Mouse (Mus musculus): ENCODE data around the gene Crct1. TPM values are rescaled to one million over a fixed set of nuclear protein-coding genes. Genes with fewer than 3 reads are reported as not detected.

Gene Crct1
- not detected for total RNA-seq (2023)

GRCm38 (mm10) chr3:93015460-93016104, at the start of gene Crct1:
TSS of gene Crct1 (minus strand) at chr3:93015687.

GRCm38 (mm10) chr3:93018960-93019359, 3.5 kb upstream of the Crct1 start, which contains the start of gene Lce1m:
TSS of gene Lce1m (minus strand) at chr3:93019060.

GRCm38 (mm10) chr3:92991926-92992325, 23.6 kb downstream of the Crct1 start, which contains the start of gene Lce3f:
TSS of gene Lce3f (plus strand) at chr3:92992226.

DNA sequence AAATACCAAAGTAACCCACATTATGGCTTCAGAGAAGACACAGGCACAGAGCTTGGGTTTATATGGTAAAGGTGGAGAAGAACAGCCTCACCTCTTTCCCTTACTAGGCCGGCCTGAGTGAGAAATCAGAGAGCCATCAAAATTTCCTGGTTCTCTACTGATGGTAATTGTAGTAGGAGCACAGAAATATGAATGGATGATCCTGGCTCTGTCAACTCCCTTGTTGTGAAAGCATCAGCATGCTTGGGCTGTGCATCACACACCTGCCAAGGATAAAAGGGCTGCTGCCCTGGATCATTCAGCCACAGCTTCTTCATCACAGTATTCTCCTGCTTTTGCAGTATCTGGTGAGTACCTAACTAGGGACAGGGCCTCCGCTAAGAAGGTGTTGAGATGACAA, 48.7 kb downstream of the Crct1 start, which contains the start of gene Lce3e:
Gene Lce3e, plus strand, starts transcription at position 301 of the 400 bp plus-strand sequence.

Other genes starting within 250 kb of the Crct1 start
- not detected for gene Lce1i, start 236.8 kb downstream of the Crct1 start, total RNA-seq (2023)
- not detected for gene Lce1j, start 225.2 kb downstream of the Crct1 start, total RNA-seq (2023)
- not detected for gene Lce1k, start 207.8 kb downstream of the Crct1 start, total RNA-seq (2023)
- gene Kprp, start 188.4 kb downstream of the Crct1 start, total RNA-seq (2023): not detected
- gene Lce1l, start 164.4 kb downstream of the Crct1 start, total RNA-seq (2023): not detected
- not detected for gene 2310050C09Rik, start 145.5 kb downstream of the Crct1 start, total RNA-seq (2023)
- not detected for gene Lce3a, start 89.5 kb downstream of the Crct1 start, total RNA-seq (2023)
- gene Lce3b, start 82.7 kb downstream of the Crct1 start, total RNA-seq (2023): not detected
- gene Lce3c, start 71.2 kb downstream of the Crct1 start, total RNA-seq (2023): not detected
- not detected for gene Lce3d, start 58.3 kb downstream of the Crct1 start, total RNA-seq (2023)
- not detected for gene Lce3e, start 48.6 kb downstream of the Crct1 start, total RNA-seq (2023)
- not detected for gene Lce3f, start 23.5 kb downstream of the Crct1 start, total RNA-seq (2023)
- gene Lce1m, start 3.4 kb upstream of the Crct1 start, total RNA-seq (2023): not detected
- gene Gm4858, start 53.1 kb upstream of the Crct1 start, total RNA-seq (2023): not detected
- gene Crnn, start 129.1 kb upstream of the Crct1 start, total RNA-seq (2023): not detected
- not detected for gene Flg2, start 181.6 kb upstream of the Crct1 start, total RNA-seq (2023)

Measured in neutrophil, adult 83 days (primary cell).